Mouse (Mus musculus) MEL (cell line): ENCODE measurements around the gene Pdzd2. TPM values are rescaled to one million over a fixed set of nuclear protein-coding genes. Genes with fewer than 3 reads are reported as not detected.

Experiments used
- DNase-seq: peaks from one replicate; pipeline ENCODE4 v3.0.0; 2011; ENCODE audit warnings: low read depth, low spot score
- H3K27ac ChIP-seq: 2 replicates; pipeline ENCODE4 v1.5.1; 2012; ENCODE audit warnings: low read depth, mild to moderate bottlenecking, control low read depth, low read length, moderate library complexity; ENCODE audit not compliant: control insufficient read depth
- H3K27me3 ChIP-seq, 2 experiments: fragments of 150-350 bp in 1 of 2; sonication (generic) in 1 of 2; 2 replicates each; pipeline ENCODE4 v1.6.1; 2012; ENCODE audit warnings: low read length in 2 of 2, mild to moderate bottlenecking in 2 of 2, improper control_type of control experiment in 1 of 2, moderate library complexity in 1 of 2; ENCODE audit not compliant: insufficient read depth in 2 of 2, control insufficient read depth in 1 of 2
- H3K36me3 ChIP-seq, 2 experiments: 2 replicates each; pipeline ENCODE4 v1.6.1; 2012 to 2014; ENCODE audit warnings: low read length in 2 of 2, improper control_type of control experiment in 1 of 2, inconsistent platforms in 1 of 2, mild to moderate bottlenecking in 1 of 2; ENCODE audit not compliant: insufficient read depth in 2 of 2, control insufficient read depth in 1 of 2
- H3K4me1 ChIP-seq, 2 experiments: fragments of 150-350 bp in 1 of 2; sonication (generic) in 1 of 2; 2 replicates each; pipeline ENCODE4 v1.6.1; 2012; ENCODE audit warnings: low read length in 2 of 2, improper control_type of control experiment in 1 of 2, mild to moderate bottlenecking in 1 of 2; ENCODE audit not compliant: insufficient read depth in 2 of 2, control insufficient read depth in 1 of 2
- H3K4me3 ChIP-seq, 2 experiments: fragments of 150-350 bp in 1 of 2; sonication (generic) in 1 of 2; 2 replicates each; pipeline ENCODE4 v1.5.1; 2012; ENCODE audit warnings: low read depth in 2 of 2, low read length in 2 of 2, mild to moderate bottlenecking in 2 of 2, moderate library complexity in 2 of 2, control low read depth in 1 of 2, improper control_type of control experiment in 1 of 2; ENCODE audit not compliant: control insufficient read depth in 1 of 2, insufficient read depth in 1 of 2
- H3K79me2 ChIP-seq: 2 replicates; pipeline ENCODE4 v1.6.1; 2012; ENCODE audit warnings: mild to moderate bottlenecking, low read length, moderate library complexity; ENCODE audit not compliant: control insufficient read depth, poor library complexity, insufficient read depth
- H3K9ac ChIP-seq: 2 replicates; pipeline ENCODE4 v1.6.1; 2012; ENCODE audit warnings: low read depth, mild to moderate bottlenecking, control low read depth, low read length, moderate library complexity; ENCODE audit not compliant: control insufficient read depth, poor library complexity, severe bottlenecking
- H3K9me3 ChIP-seq: fragments of 150-350 bp; sonication (generic); replicated peaks from 2 replicates; pipeline ENCODE4 v1.6.1; 2012; ENCODE audit warnings: mild to moderate bottlenecking, low read length, improper control_type of control experiment, moderate library complexity; ENCODE audit not compliant: insufficient read depth
- BHLHE40 ChIP-seq: IDR thresholded peaks from 2 replicates; pipeline ENCODE4 v1.6.1; 2012; ENCODE audit warnings: low read depth, mild to moderate bottlenecking, inconsistent platforms, low read length, improper control_type of control experiment, borderline replicate concordance
- CHD2 ChIP-seq: IDR thresholded peaks from 2 replicates; pipeline ENCODE4 v1.6.1; 2011; ENCODE audit warnings: low read length, improper control_type of control experiment
- CTCF ChIP-seq, 3 experiments: IDR thresholded peaks in 2 of 3; conservative IDR thresholded peaks in 1 of 3; 2 replicates each; pipeline ENCODE4 v1.5.1; 2011 to 2012; ENCODE audit warnings: low read length in 3 of 3, low read depth in 2 of 3, mild to moderate bottlenecking in 2 of 3, improper control_type of control experiment in 1 of 3, inconsistent platforms in 1 of 3, mixed read lengths in 1 of 3, moderate library complexity in 1 of 3; ENCODE audit not compliant: control insufficient read depth in 1 of 3, insufficient read depth in 1 of 3, poor library complexity in 1 of 3, severe bottlenecking in 1 of 3
- EP300 ChIP-seq, 2 experiments: IDR thresholded peaks; 2 replicates each; pipeline ENCODE4 v1.6.1; 2011; ENCODE audit warnings: improper control_type of control experiment in 2 of 2, low read length in 2 of 2, low read depth in 1 of 2, mild to moderate bottlenecking in 1 of 2
- GABPA ChIP-seq: IDR thresholded peaks from 2 replicates; pipeline ENCODE4 v1.6.1; 2012; ENCODE audit warnings: low read depth, mild to moderate bottlenecking, inconsistent platforms, low read length, improper control_type of control experiment, moderate library complexity
- GATA1 ChIP-seq: IDR thresholded peaks from 2 replicates; pipeline ENCODE4 v1.6.1; 2011; ENCODE audit warnings: low read depth, low read length, improper control_type of control experiment
- JUND ChIP-seq: IDR thresholded peaks from 2 replicates; pipeline ENCODE4 v1.6.1; 2011; ENCODE audit warnings: low read depth, mild to moderate bottlenecking, improper control_type of control experiment, low read length
- KAT2A ChIP-seq: conservative IDR thresholded peaks from 2 replicates; pipeline ENCODE4 v1.6.1; 2012; ENCODE audit warnings: low read depth, low read length, improper control_type of control experiment, inconsistent platforms
- MAFK ChIP-seq: IDR thresholded peaks from 2 replicates; pipeline ENCODE4 v1.6.1; 2011; ENCODE audit warnings: low read depth, mild to moderate bottlenecking, low read length, improper control_type of control experiment, borderline replicate concordance
- MAX ChIP-seq: IDR thresholded peaks from 2 replicates; pipeline ENCODE4 v1.6.1; 2011; ENCODE audit warnings: low read length, improper control_type of control experiment
- MEF2A ChIP-seq: IDR thresholded peaks from 2 replicates; pipeline ENCODE4 v1.6.1; 2014; ENCODE audit warnings: low read depth, mild to moderate bottlenecking, inconsistent platforms, low read length, improper control_type of control experiment; ENCODE audit not compliant: poor library complexity, insufficient replicate concordance, severe bottlenecking; ENCODE audit errors: extremely low read depth
- MXI1 ChIP-seq: IDR thresholded peaks from 2 replicates; pipeline ENCODE4 v1.6.1; 2011; ENCODE audit warnings: mild to moderate bottlenecking, low read depth, low read length, improper control_type of control experiment
- MYB ChIP-seq: IDR thresholded peaks from 2 replicates; pipeline ENCODE4 v1.6.1; 2011; ENCODE audit warnings: mild to moderate bottlenecking, low read depth, low read length, improper control_type of control experiment
- NRF1 ChIP-seq: IDR thresholded peaks from 2 replicates; pipeline ENCODE4 v1.6.1; 2014; ENCODE audit warnings: low read depth, mild to moderate bottlenecking, inconsistent platforms, low read length, improper control_type of control experiment, moderate library complexity; ENCODE audit not compliant: poor library complexity, insufficient read depth, severe bottlenecking
- POLR2A ChIP-seq, 2 experiments: IDR thresholded peaks; 2 replicates each; pipeline ENCODE4 v1.6.1; 2011 to 2012; ENCODE audit warnings: low read length in 2 of 2, mild to moderate bottlenecking in 2 of 2, control low read depth in 1 of 2, improper control_type of control experiment in 1 of 2, low read depth in 1 of 2, moderate library complexity in 1 of 2; ENCODE audit not compliant: control insufficient read depth in 1 of 2, insufficient read depth in 1 of 2, poor library complexity in 1 of 2
- POLR2AphosphoS2 ChIP-seq: IDR thresholded peaks from 2 replicates; pipeline ENCODE4 v1.6.1; 2011; ENCODE audit warnings: low read length, improper control_type of control experiment
- RAD21 ChIP-seq: IDR thresholded peaks from 2 replicates; pipeline ENCODE4 v1.6.1; 2011; ENCODE audit warnings: mild to moderate bottlenecking, low read depth, low read length, improper control_type of control experiment
- SIN3A ChIP-seq: IDR thresholded peaks from 2 replicates; pipeline ENCODE4 v1.6.1; 2012; ENCODE audit warnings: low read length, improper control_type of control experiment, inconsistent platforms
- TBP ChIP-seq: IDR thresholded peaks from 2 replicates; pipeline ENCODE4 v1.8.0; 2011; ENCODE audit warnings: low read depth, low read length, improper control_type of control experiment
- USF2 ChIP-seq, 2 experiments: IDR thresholded peaks; 2 replicates each; pipeline ENCODE4 v1.6.1; 2011 to 2012; ENCODE audit warnings: improper control_type of control experiment in 2 of 2, low read length in 2 of 2, borderline replicate concordance in 1 of 2, inconsistent platforms in 1 of 2, low read depth in 1 of 2, mild to moderate bottlenecking in 1 of 2; ENCODE audit not compliant: insufficient read depth in 1 of 2
- ZC3H11A ChIP-seq: IDR thresholded peaks from 2 replicates; pipeline ENCODE4 v1.6.1; 2012; ENCODE audit warnings: low read depth, mild to moderate bottlenecking, inconsistent platforms, low read length, improper control_type of control experiment
- ZKSCAN1 ChIP-seq: IDR thresholded peaks from 2 replicates; pipeline ENCODE4 v1.6.1; 2012; ENCODE audit warnings: low read depth, mild to moderate bottlenecking, inconsistent platforms, low read length, improper control_type of control experiment, moderate library complexity
- ZMIZ1 ChIP-seq: IDR thresholded peaks from 2 replicates; pipeline ENCODE4 v1.6.1; 2012; ENCODE audit warnings: low read depth, mild to moderate bottlenecking, inconsistent platforms, low read length, improper control_type of control experiment, moderate library complexity
- ZNF384 ChIP-seq: IDR thresholded peaks from 2 replicates; pipeline ENCODE4 v1.6.1; 2012; ENCODE audit warnings: low read depth, mild to moderate bottlenecking, inconsistent platforms, low read length, improper control_type of control experiment
- polyA plus RNA-seq, 2 experiments: library from polyadenylated mRNA; stranded (reverse) in 1 of 2; unstranded in 1 of 2; fragments of >175 nt in 1 of 2; fragments of >200 nt in 1 of 2; gene quantifications; 2 replicates each; pipeline versions ENCODE4 v1.2.1 to v1.2.4; 2012; ENCODE audit warnings: low replicate concordance in 2 of 2, low read depth in 1 of 2; ENCODE audit not compliant: insufficient read length in 2 of 2, insufficient read depth in 1 of 2, missing spikeins in 1 of 2
- total RNA-seq: library from RNA; depleted of rRNA; stranded (reverse); fragments of 300-350 nt; gene quantifications from 2 replicates; pipeline ENCODE4 v1.2.3, GENCODE M21; 2012

Pdzd2 gene
- total and polyA plus RNA-seq, 3 experiments = 0.15 to 0.33 TPM; not detected in 1

DNA sequence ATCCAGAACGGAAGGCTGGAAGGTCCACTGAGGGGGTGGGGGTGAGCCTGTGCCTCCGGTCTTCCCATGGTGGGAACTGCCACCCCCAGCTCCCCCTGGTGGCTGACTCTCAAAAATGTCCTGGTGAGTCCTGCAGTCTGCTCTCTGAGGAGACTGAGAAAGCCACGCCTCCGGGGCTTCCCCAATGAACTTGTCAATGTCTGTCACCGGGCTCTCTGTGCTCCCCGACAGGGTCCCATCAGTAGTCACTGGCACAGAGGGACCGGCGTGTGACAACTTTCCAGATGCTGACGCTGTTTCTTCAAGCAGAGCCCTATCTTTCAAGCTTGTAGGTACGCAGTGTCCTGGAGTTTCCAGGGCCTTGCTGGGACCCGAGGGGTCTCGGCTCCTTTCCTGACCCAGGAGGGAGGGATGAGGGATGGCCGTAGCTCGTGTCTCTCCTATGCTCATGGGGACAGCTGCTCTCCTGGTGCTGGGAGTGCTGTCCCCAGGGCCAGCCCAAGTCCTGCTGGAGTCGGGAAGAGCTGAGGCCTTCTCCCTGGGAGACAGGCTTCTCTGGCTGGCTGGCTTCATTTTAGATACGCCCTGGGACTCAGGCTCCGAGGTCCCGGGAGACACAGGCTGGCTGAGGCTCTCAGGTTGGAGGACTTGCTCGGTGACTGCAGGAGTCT lies 363.9 kb downstream of the Pdzd2 start (continued):
- TF ChIP-seq POLR2AphosphoS2 = no peak
- peak; percentile 66; the same call in 1 of the 2 replicates for TF ChIP-seq MAX
- TF ChIP-seq CTCF (IDR thresholded peaks at IDR 0.05 in 2 of 3, conservative IDR thresholded peaks at IDR 0.05 in 1 of 3; ENCODE audit: control insufficient read depth in 1 of 3, insufficient read depth in 1 of 3, low read depth in 2 of 3, low read length in 3 of 3, poor library complexity in 1 of 3, severe bottlenecking in 1 of 3) = peak; percentile 83 to 94 (median 94)
- TF ChIP-seq ZNF384 = peak; percentile 57
- no peak; the same call in 1 of the 2 replicates for TF ChIP-seq GABPA
- TF ChIP-seq MXI1 = peak; percentile 90
- TF ChIP-seq TBP = 0 out of 2 replicates have a peak, but pooled peaks have one; percentile 20
- no peak for TF ChIP-seq GATA1
- TF ChIP-seq MAFK = no peak

DNA sequence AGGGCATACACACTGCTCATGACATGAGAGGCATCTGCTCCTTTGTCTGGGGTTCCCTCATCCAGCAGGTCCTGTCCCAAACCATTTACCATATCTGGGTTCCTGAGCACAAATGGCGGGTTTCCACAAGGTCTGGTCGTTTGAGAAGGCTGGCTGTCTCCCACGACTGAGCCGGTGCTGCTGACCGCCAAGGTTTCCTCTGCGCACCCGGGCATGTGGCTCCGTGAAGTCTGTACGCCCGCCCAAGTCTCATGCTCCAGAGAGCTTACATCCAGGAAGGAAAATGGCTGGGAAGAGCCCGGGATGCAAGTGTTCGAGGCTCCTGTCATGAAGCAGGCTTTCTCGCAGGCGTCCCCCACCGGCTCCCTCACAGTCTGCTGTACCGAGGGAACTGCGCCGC lies 364.8 kb downstream of the Pdzd2 start:
- Histone ChIP-seq H3K36me3 (peaks cover 0 to 3% of the 10 kb centered on the region in 2 experiments; a peak in 1 of 4 replicates), H3K4me3 (no peak overlapping the region), H3K79me2 (no peaks in the 10 kb centered on the region; the same call in 1 of the 2 replicates), H3K9ac (no peak overlapping the region), H3K27ac (no peak overlapping the region), H3K9me3 (no peaks in the 10 kb centered on the region), H3K27me3 (no peaks in the 10 kb centered on the region), H3K4me1 (peaks cover 5 to 9% of the 10 kb centered on the region in 2 experiments)
- DNase-seq = no peak
- TF ChIP-seq MEF2A (no peak), BHLHE40 (no peak), NRF1 (no peak), USF2 (IDR thresholded peaks at IDR 0.05; ENCODE audit: borderline replicate concordance in 1 of 2, insufficient read depth in 1 of 2, low read depth in 1 of 2, low read length in 2 of 2) (no peak), SIN3A (no peak)

DNA sequence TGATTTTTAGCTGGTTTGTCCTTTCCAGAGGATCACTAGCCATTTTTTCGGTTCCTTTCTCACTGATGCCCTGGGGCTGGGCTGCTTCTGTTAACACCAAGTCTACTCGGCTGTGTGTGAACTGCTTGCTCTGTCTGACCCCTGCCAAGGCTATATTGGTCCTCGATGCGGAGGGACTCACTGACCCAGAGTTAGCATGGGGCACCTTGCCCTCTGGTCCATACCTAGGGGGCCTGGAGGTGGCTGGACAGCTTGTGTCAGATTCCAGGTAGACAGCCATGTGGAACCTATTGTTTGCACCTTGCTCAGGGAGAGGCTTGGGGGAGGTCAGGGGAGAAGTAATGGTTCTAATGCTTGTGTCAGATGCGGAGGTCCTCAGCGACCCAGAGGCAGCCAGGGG lies 365.8 kb downstream of the Pdzd2 start:
- Histone ChIP-seq H3K27me3 (no peaks in the 10 kb centered on the region), H3K9me3 (no peaks in the 10 kb centered on the region), H3K9ac (no peak overlapping the region), H3K4me3 (no peak overlapping the region), H3K27ac (no peak overlapping the region), H3K36me3 (peaks cover 0 to 7% of the 10 kb centered on the region in 2 experiments; a peak in 2 of 4 replicates), H3K79me2 (no peaks in the 10 kb centered on the region; the same call in 1 of the 2 replicates), H3K4me1 (peaks cover 5 to 11% of the 10 kb centered on the region in 2 experiments)
- no peak for DNase-seq
- no peak for TF ChIP-seq SIN3A
- no peak for TF ChIP-seq ZNF384
- TF ChIP-seq ZKSCAN1 = no peak
- TF ChIP-seq POLR2A (IDR thresholded peaks at IDR 0.05; ENCODE audit: control insufficient read depth in 1 of 2, insufficient read depth in 1 of 2, low read depth in 1 of 2, low read length in 2 of 2, poor library complexity in 1 of 2) = no peak
- TF ChIP-seq EP300 (IDR thresholded peaks at IDR 0.05; ENCODE audit: low read depth in 1 of 2, low read length in 2 of 2) = no peak
- no peak for TF ChIP-seq CHD2
- no peak for TF ChIP-seq MXI1
- no peak for TF ChIP-seq NRF1
- TF ChIP-seq ZMIZ1 = no peak
- no peak for TF ChIP-seq KAT2A
- no peak for TF ChIP-seq MYB
- no peak for TF ChIP-seq GATA1
- TF ChIP-seq USF2 (IDR thresholded peaks at IDR 0.05; ENCODE audit: borderline replicate concordance in 1 of 2, insufficient read depth in 1 of 2, low read depth in 1 of 2, low read length in 2 of 2) = no peak
- no peak for TF ChIP-seq ZC3H11A
- TF ChIP-seq JUND = no peak
- no peak for TF ChIP-seq MEF2A
- TF ChIP-seq RAD21 = no peak
- TF ChIP-seq, all 39 proteins: peak for 0
